Mouse (Mus musculus): ENCODE data around the gene Clip1. TPM values are rescaled to one million over a fixed set of nuclear protein-coding genes. Genes with fewer than 3 reads are reported as not detected.
A peak's percentile ranks its signal among the peaks of the same experiment; 100 is the strongest.

Gene Clip1
- polyA plus RNA-seq, 1 experiment from 2014 or later, result 48.7 TPM

DNA sequence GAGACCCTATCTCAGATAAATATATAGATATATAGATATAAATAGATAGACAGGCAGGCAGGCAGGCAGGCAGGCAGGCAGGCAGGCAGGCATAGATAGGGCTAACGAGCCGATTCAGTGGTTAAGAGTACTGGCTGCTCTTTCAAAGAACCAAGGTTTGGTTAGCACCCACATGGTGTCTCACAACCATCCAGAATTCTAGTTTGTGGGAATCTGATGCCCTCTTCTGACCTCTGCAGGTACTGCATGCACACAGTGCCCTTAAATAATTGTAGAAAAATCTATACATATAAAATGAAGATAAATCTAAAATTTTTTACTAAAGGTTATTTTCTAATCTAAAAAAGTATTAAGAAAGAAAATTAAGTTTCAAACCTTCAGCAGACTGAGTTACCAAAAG is 65.9 kb downstream of the Clip1 start:
- no peak overlapping the region for H3K27ac ChIP-seq
- H3K9me3 ChIP-seq (replicated peaks), result no peaks in the 10 kb centered on the region
- no peak for DNase-seq (ENCODE audit: low spot score)
- 75% methylated on average over 2 of the region's 2 CpGs for WGBS
- no peak overlapping the region for H3K4me3 ChIP-seq
- H3K4me1 ChIP-seq, result no peaks in the 10 kb centered on the region
- no peaks in the 10 kb centered on the region for H3K27me3 ChIP-seq (ENCODE audit: low read depth, poor library complexity, severe bottlenecking)
- peaks cover 77% of the 10 kb centered on the region for H3K36me3 ChIP-seq

DNA sequence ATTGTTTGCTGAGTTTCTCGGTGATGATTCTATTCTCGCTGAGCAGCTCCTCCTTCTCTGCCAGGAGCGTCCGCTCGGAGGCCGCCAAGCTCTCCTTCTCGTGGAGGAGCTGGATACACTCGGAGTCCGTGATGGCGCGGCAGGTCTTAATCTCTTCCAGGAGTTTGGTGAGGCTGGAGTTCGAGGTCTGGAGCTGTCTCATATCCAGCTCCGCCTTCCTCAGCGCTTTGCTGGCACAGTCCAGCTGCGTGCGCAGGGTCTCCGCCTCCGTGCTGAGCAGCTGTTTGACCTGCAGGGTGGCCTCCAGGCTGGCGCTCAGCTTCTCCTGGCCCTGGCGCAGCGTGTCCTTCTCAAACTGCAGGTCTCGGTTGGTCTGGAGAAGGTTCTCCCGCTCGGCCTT is 70.2 kb downstream of the Clip1 start:
- WGBS, result 95% methylated on average over 24 of the region's 24 CpGs
- no peak for DNase-seq (ENCODE audit: low spot score)
- Histone ChIP-seq H3K4me1 (no peaks in the 10 kb centered on the region), H3K4me3 (no peak overlapping the region), H3K27ac (no peak overlapping the region), H3K27me3 (ENCODE audit: low read depth, poor library complexity, severe bottlenecking) (no peaks in the 10 kb centered on the region), H3K9me3 (replicated peaks) (no peaks in the 10 kb centered on the region), H3K36me3 (peaks cover 90% of the 10 kb centered on the region)

DNA sequence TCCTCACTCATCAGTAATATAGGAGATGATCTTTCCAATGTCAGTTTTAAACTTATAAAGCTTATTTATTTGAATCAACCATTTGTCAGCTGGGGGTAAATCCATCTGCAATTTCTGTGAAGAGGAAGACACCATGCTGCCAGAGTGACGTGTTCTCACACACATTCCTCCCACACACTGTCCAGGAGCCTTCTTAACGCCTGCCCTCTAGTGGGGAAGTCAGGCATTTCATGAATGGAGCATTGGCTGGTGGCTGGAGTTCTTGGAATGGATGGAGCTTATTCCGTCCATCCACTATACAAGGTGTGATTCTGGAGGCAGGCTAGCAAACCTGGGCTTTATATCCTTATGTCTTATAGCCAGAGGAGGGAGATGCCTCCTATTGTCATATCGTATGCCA is 74.6 kb downstream of the Clip1 start:
- WGBS, result 34% methylated on average over 4 of the region's 4 CpGs
- no peak overlapping the region for H3K4me3 ChIP-seq
- no peaks in the 10 kb centered on the region for H3K27me3 ChIP-seq (ENCODE audit: low read depth, poor library complexity, severe bottlenecking)
- peaks cover 97% of the 10 kb centered on the region for H3K36me3 ChIP-seq
- no peaks in the 10 kb centered on the region for H3K4me1 ChIP-seq
- peak; percentile 71 for DNase-seq (ENCODE audit: low spot score)
- no peaks in the 10 kb centered on the region for H3K9me3 ChIP-seq (replicated peaks)
- no peak overlapping the region for H3K27ac ChIP-seq

DNA sequence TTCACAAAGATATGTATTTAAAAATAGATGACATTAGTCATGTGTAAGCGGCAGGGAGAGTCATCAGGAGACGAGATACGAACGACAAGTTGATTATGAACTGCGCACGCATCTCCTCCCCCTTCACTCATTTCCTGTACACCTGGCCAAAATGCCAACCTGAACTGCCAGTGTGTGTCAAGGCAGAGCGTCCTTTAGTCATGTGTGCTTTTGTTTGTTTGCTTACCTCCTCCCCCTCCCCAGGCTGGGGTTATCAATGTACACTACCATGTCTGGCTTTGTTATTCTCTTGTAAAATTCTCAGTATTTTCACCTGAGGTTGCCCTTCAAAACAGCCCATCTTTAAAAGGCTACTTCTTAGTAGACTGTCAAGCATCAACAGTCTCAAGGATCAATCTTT is 75.0 kb downstream of the Clip1 start:
- Histone ChIP-seq H3K9me3 (replicated peaks) (no peaks in the 10 kb centered on the region), H3K4me3 (no peak overlapping the region), H3K27me3 (ENCODE audit: low read depth, poor library complexity, severe bottlenecking) (no peaks in the 10 kb centered on the region), H3K4me1 (no peaks in the 10 kb centered on the region), H3K27ac (no peak overlapping the region), H3K36me3 (peaks cover 95% of the 10 kb centered on the region)
- WGBS, result 95% methylated on average over 7 of the region's 7 CpGs
- DNase-seq (ENCODE audit: low spot score), result no peak

DNA sequence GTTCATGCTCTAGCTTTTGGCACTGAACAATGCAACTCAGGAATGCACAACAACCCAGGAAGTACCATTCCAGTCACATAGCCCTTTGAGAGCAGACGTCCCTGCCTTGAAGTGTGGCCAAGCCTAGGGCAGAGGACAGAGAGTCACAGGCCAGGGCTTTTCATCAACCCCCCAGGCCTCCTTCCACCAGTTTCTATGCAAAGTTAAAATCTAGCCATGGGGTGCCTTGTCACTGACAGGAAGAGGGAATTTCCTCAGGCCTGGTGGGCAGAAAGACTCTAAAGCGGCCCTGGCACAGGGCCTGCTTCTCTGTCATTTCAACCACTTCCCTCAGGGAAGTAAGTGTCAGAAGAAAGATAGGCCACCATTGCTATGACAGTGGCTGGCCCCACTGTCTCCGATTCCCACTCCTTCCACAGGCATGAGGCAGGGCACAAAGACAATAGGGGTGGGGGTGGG is 77.2 kb downstream of the Clip1 start:
- no peaks in the 10 kb centered on the region for H3K4me1 ChIP-seq
- H3K4me3 ChIP-seq, result no peak overlapping the region
- H3K36me3 ChIP-seq, result peaks cover 89% of the 10 kb centered on the region
- WGBS, result 88% methylated on average over 3 of the region's 3 CpGs
- H3K27ac ChIP-seq, result no peak overlapping the region
- H3K27me3 ChIP-seq (ENCODE audit: low read depth, poor library complexity, severe bottlenecking), result no peaks in the 10 kb centered on the region
- DNase-seq (ENCODE audit: low spot score), result no peak
- no peaks in the 10 kb centered on the region for H3K9me3 ChIP-seq (replicated peaks)

DNA sequence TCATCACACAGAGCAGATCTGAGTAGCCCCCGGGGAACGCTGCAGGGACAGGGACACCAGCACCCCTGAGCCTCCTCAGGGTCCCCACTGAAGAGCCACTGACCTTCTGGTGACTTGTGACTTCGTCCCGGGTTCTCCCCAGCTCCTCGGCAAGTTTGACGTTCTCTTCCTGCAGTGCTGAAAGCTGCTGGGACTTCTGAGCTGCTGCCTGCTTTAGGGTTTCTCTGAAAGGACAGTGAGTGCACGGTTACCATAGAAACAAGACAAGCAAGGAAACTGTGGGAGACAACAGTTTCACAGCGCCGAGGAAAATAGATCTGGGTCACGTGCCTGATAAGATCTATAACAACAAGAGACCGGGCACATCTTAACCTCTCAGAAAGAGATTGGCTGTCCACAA is 80.9 kb downstream of the Clip1 start:
- Histone ChIP-seq H3K27me3 (ENCODE audit: low read depth, poor library complexity, severe bottlenecking) (no peaks in the 10 kb centered on the region), H3K4me1 (no peaks in the 10 kb centered on the region), H3K27ac (no peak overlapping the region), H3K36me3 (peaks cover 86% of the 10 kb centered on the region), H3K9me3 (replicated peaks) (no peaks in the 10 kb centered on the region), H3K4me3 (no peak overlapping the region)
- no peak for DNase-seq (ENCODE audit: low spot score)
- 80% methylated on average over 11 of the region's 11 CpGs for WGBS

DNA sequence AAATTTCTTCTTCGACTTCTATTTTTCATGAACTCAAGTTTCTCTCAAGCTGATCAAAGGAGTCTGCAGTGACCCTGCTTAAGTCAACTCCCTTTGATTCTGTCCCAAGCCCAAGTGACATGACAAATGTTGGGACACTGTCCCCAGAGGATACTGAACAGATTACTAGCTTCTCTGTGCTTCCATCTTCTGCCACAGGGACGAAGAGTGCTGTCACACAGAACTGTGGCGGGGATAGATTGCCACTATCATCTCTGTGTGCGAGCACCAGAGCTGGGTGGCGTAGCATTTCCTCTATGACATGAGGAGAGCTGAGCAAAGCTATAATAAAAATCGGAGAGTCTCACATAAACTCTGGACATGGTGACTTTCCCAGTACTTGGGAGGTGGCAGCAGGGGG is 82.2 kb downstream of the Clip1 start:
- no peaks in the 10 kb centered on the region for H3K27me3 ChIP-seq (ENCODE audit: low read depth, poor library complexity, severe bottlenecking)
- peaks cover 83% of the 10 kb centered on the region for H3K36me3 ChIP-seq
- no peaks in the 10 kb centered on the region for H3K4me1 ChIP-seq
- no peaks in the 10 kb centered on the region for H3K9me3 ChIP-seq (replicated peaks)
- DNase-seq (ENCODE audit: low spot score), result no peak
- H3K27ac ChIP-seq, result no peak overlapping the region
- no peak overlapping the region for H3K4me3 ChIP-seq
- 83% methylated on average over 6 of the region's 6 CpGs for WGBS

DNA sequence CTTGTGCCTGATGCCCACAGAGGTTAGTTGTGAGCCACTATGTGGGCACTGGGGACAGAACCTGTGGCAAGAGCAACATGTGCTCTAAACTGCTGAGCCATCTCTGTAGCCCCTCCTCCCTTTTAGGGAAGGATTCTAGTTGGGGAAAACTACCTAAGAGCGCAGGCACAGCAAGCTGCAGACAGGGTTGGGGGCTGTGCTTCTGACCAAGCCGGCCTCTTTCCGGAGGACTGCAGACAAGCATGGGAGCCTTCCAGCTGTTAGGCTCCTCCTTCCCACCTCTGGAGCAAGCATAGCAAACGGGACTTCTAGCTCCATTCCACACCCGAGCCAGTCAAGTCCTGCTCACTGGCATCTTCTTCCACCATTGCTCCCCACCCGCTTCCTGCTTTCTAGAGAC is 85.1 kb downstream of the Clip1 start:
- Histone ChIP-seq H3K9me3 (replicated peaks) (no peaks in the 10 kb centered on the region), H3K4me3 (no peak overlapping the region), H3K36me3 (peaks cover 62% of the 10 kb centered on the region), H3K27ac (no peak overlapping the region), H3K27me3 (ENCODE audit: low read depth, poor library complexity, severe bottlenecking) (no peaks in the 10 kb centered on the region), H3K4me1 (no peaks in the 10 kb centered on the region)
- 48% methylated on average over 6 of the region's 6 CpGs for WGBS
- DNase-seq (ENCODE audit: low spot score), result no peak

DNA sequence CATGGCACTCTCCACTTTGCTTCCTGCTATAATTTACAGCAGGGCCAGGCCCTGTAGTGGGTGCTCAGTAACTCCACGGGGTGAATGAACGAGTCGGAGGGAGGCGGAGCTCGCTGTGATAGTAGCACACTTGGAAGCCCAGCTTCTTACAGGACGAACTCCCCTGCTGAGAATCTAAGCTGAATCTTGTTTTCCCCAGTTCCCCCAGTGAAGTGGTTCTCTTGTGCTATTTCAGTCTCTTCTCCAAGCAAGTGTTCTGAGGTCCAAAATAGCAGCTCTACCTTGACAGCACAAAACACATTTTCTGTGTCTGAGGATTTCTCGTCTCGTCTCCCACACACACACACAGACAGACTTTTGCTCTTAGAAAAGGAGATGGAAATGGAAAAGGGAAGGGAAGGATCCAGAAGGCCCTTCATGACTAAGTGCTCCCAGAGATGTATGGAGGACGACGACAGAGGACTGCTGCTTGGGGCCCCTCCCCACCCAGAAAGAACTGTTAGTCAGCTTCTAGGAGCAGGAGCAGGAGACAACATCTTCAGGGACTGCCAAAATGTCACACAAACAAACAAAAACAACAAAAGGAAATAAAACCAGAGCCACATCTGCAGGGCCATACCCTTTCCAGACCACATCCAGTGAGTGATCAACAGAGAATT is 90.7 kb downstream of the Clip1 start:
- H3K9me3 ChIP-seq (replicated peaks), result no peaks in the 10 kb centered on the region
- no peak overlapping the region for H3K4me3 ChIP-seq
- WGBS, result 81% methylated on average over 10 of the region's 10 CpGs
- DNase-seq (ENCODE audit: low spot score), result no peak
- H3K27ac ChIP-seq, result no peak overlapping the region
- H3K4me1 ChIP-seq, result no peaks in the 10 kb centered on the region
- peaks cover 63% of the 10 kb centered on the region for H3K36me3 ChIP-seq
- no peaks in the 10 kb centered on the region for H3K27me3 ChIP-seq (ENCODE audit: low read depth, poor library complexity, severe bottlenecking)

DNA sequence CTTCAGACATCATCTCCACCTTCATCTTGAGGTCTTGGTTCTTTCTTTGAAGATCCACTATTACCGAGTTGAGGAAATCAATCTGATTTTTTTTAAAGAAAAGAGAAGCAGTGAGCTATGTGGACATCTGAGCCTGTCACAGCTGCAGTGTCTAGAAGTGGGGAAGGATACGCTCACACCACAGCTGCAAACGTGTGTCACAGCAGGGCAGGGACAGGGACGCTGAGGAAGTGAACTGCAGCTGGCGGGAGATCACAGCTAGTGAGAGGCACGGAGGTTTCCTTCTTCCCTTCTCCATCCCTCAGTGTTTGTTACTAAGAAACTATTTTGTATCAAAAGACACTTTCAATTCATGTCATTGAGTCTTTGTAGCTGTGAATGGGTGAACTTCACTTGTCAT is 104.4 kb downstream of the Clip1 start:
- Histone ChIP-seq H3K27me3 (ENCODE audit: low read depth, poor library complexity, severe bottlenecking) (no peaks in the 10 kb centered on the region), H3K4me3 (no peak overlapping the region), H3K36me3 (peaks cover 60% of the 10 kb centered on the region), H3K4me1 (no peaks in the 10 kb centered on the region), H3K27ac (no peak overlapping the region), H3K9me3 (replicated peaks) (no peaks in the 10 kb centered on the region)
- 92% methylated on average over 6 of the region's 6 CpGs for WGBS
- DNase-seq (ENCODE audit: low spot score), result no peak

DNA sequence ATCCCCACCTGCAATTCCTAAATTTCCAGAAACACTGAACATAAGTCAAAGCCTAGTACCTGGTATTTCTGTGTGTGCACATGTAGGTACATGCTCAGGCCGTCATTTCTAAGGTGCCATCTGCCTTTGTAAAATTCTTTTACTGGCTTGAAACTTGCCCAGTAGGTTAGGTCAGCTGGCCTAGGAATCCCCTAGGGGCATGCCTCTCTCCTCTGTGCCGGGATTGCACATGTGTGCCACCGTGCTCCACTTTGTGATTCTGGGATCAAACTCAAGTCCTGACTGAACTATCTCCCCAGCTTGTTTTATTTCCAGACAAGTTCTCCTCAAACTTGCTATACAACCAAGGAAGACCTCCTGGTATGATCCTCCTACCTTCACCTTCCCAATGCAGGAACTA is 107.7 kb downstream of the Clip1 start:
- Histone ChIP-seq H3K4me3 (no peak overlapping the region), H3K4me1 (peaks cover 7% of the 10 kb centered on the region), H3K27ac (no peak overlapping the region), H3K27me3 (ENCODE audit: low read depth, poor library complexity, severe bottlenecking) (no peaks in the 10 kb centered on the region), H3K9me3 (replicated peaks) (no peaks in the 10 kb centered on the region), H3K36me3 (peaks cover 38% of the 10 kb centered on the region)
- 88% methylated on average over 3 of the region's 3 CpGs for WGBS
- DNase-seq (ENCODE audit: low spot score), result no peak

DNA sequence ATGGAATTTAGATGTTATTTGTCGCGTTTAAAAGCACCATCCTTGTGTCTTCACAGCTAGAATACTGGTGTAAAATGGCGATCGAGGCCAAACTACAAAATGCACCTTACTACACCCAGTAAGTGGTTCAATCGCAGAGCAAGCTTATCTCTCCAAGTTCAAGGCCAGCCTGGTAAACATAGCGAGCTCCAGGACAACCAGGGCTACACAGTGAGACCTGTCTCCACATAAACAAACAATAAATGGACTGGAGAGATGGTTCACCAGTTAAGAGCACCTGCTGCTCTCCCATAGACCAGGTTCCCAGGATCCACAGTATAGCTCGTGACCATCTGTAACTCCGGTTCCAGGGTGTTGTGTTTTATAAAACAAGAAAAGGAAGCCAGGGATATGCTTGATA is 111.1 kb downstream of the Clip1 start:
- 61% methylated on average over 8 of the region's 8 CpGs for WGBS
- no peaks in the 10 kb centered on the region for H3K27me3 ChIP-seq (ENCODE audit: low read depth, poor library complexity, severe bottlenecking)
- no peaks in the 10 kb centered on the region for H3K9me3 ChIP-seq (replicated peaks)
- H3K36me3 ChIP-seq, result peaks cover 31% of the 10 kb centered on the region
- peak overlapping the region; percentile 87; the same call in 1 of the 2 replicates for H3K27ac ChIP-seq
- H3K4me3 ChIP-seq, result peak overlapping the region; percentile 98
- H3K4me1 ChIP-seq, result peaks cover 10% of the 10 kb centered on the region
- DNase-seq (ENCODE audit: low spot score), result no peak

DNA sequence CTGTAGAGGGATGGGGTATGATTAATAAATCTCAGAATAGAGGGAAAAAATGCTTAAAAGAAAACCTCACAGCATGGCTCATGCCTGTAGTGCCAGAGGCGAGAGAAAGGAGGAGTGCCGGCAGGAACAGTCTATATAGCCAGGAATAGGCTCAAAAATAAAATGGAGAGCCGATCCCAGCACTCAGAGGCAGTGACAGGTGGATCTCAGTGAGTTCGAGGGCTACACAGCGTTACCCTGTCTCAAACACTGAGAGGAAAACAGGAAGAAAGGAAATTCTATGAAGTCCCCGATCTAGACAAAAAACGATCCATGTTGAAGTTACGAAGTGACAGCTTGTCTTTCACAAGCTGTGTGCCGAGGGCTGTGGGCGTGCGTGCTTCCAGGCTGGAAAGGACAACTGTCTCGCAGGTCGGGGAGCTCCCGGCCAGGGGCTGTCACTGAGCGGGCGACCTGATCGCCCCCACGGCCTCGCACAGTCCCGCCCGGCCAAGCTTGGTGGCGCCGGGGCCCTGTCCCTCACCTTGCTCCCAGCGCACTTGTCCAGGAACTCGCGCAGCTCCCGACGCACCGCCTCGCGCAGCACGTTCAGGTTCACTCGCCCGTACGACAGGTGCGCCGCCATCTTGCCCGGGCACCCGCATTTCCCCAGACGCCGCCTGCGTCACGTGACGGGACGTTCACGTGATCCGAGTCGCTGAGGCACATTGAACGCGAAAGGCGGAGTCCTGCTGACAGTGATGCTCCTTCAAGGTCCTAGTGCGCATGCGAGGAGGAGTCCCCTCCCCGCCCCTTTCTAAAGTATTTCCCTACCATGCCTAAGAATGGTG is 111.8 kb downstream of the Clip1 start, which contains the start of gene Vps33a:
TSS of gene Vps33a (minus strand) at position 682 of the 830 bp plus-strand sequence.
- Histone ChIP-seq H3K4me1 (peaks cover 10% of the 10 kb centered on the region), H3K36me3 (peaks cover 33% of the 10 kb centered on the region), H3K9me3 (replicated peaks) (no peaks in the 10 kb centered on the region), H3K4me3 (peak within 1 kb of the TSS; percentile 98), H3K27me3 (ENCODE audit: low read depth, poor library complexity, severe bottlenecking) (no peaks in the 10 kb centered on the region), H3K27ac (peak within 1 kb of the TSS; percentile 87)
- DNase-seq (ENCODE audit: low spot score), result peak; percentile 100
- under 1% methylated on average over 54 of the region's 54 CpGs for WGBS
